Mouse (Mus musculus): ENCODE measurements around the gene Map4k2.

Gene Map4k2

GRCm38 (mm10) chr19:6403869-6404268 is 62.9 kb downstream of the Map4k2 start:
- no peak for DNase-seq
